Mouse (Mus musculus): ENCODE data around the gene Pls3.
"Not testable (repeated sequence)": the region's sequence is repeated elsewhere in the genome, so short reads cannot be mapped to it uniquely, and the experiment has no call there.

GRCm38 (mm10) chrX:75759461-75759860, 115.5 kb downstream of the Pls3 start:
- TF ChIP-seq POLR2A (IDR thresholded peaks at IDR 0.05; ENCODE audit: insufficient read depth, low read depth, low read length); EP300 (IDR thresholded peaks at IDR 0.05; ENCODE audit: insufficient read depth, low read depth, low read length); CTCF (IDR thresholded peaks at IDR 0.05): not testable (repeated sequence)
